Comparison of ENCODE assay signal across 13 mouse cellular contexts in genomic region chr19:4084984-4085383, GRCm38 (mm10). TPM values are rescaled to one million over a fixed set of nuclear protein-coding genes. Genes with fewer than 3 reads are reported as not detected.
A peak's percentile ranks its signal among the peaks of the same experiment; 100 is the strongest.
DNase-seq lines count a peak whose midpoint lies in the region.
"Had no signal": no experiment of that assay in that cellular context is flagged by ENCODE, and none has a peak within 500 bp of the region (broad histone marks: within the 10 kb centered on the region; RNA-seq: fewer than 3 reads in every experiment).

No protein-coding gene starts in this region.

- peak; percentile 55 for DNase-seq in cerebellum, adult 9-10 months
- no peak for DNase-seq in cerebellum, postnatal 36 days
- DNase-seq in kidney, adult 9 months = peak; percentile 74
- no peak for DNase-seq in kidney, adult 18-20 months
- DNase-seq in 3T3-L1 (ENCODE audit: low read depth, low spot score) = peak; percentile 60
- peak; percentile 67 for DNase-seq in brain, adult 2 months (ENCODE audit: low read depth, low spot score)
- DNase-seq in ovary, adult 18-20 months (ENCODE audit: low spot score) = no peak
- no peak for DNase-seq in layer of hippocampus, adult 8-10 months (ENCODE audit: low spot score in 2 of 2)
- DNase-seq: adrenal gland, adult 2 months; right cerebral cortex, postnatal 25 days; thymus, postnatal 4 days had no signal

RNA-seq across cellular contexts. Expression of gene Cabp2, which starts 3.6 kb away (rescaled TPM):
- total RNA-seq in layer of hippocampus, adult 8-10 months (2022) = not detected
- total RNA-seq: adrenal gland, adult 2 months; heart, adult 8-10 months; left cerebral cortex, adult 2 months had no signal

RNA-seq across cellular contexts. Expression of gene Cdk2ap2, which starts 12.0 kb away (rescaled TPM):
- total RNA-seq in layer of hippocampus, adult 8-10 months (2022) = 10 to 100 TPM; 27.6 to 38.9 (median 31.5) TPM

RNA-seq across cellular contexts. Expression of gene Pitpnm1, which starts 14.8 kb away (rescaled TPM):
- 100 to 1,000 TPM; 180 to 200 (median 193) TPM for total RNA-seq in layer of hippocampus, adult 8-10 months (2022)

RNA-seq across cellular contexts. Expression of gene Gstp3, which starts 25.6 kb away (rescaled TPM):
- not detected for total RNA-seq in layer of hippocampus, adult 8-10 months (2022)
- total RNA-seq: heart, adult 8-10 months; left cerebral cortex, adult 2 months had no signal

RNA-seq across cellular contexts. Expression of gene Gstp2, which starts 39.2 kb away (rescaled TPM):
- 10 to 100 TPM; 44.8 to 75.0 (median 48.9) TPM for total RNA-seq in layer of hippocampus, adult 8-10 months (2022)

Comparison
In these comparisons a context has a peak if more than half of its experiments do, and no peak if none do; other contexts are left out.
1. DNase-seq: peak in cerebellum, adult 9-10 months (single experiment), kidney, adult 9 months (single experiment), 3T3-L1 (single experiment) and brain, adult 2 months (single experiment); none in cerebellum, postnatal 36 days (0 of 2), kidney, adult 18-20 months (single experiment), ovary, adult 18-20 months (single experiment) and layer of hippocampus, adult 8-10 months (0 of 2).